Mouse (Mus musculus) gastrocnemius, adult 18-20 months (tissue): ENCODE data around the gene Brox. TPM values are rescaled to one million over a fixed set of nuclear protein-coding genes. Genes with fewer than 3 reads are reported as not detected.

Experiments
- DNase-seq: peaks from one replicate; pipeline ENCODE4 v3.0.0; 2021; ENCODE audit warnings: low spot score
- total RNA-seq, 2 experiments: library from RNA; stranded (reverse); gene quantifications; 2 replicates each; pipeline ENCODE4 v1.2.3; 2021

The Brox gene
- total RNA-seq, 2 experiments from 2014 or later = 16.2 to 16.5 TPM

GRCm38 (mm10) chr1:183272867-183273818 is 23.9 kb downstream of the Brox start:
- DNase-seq = peak; percentile 7

- no peak for DNase-seq
These were observed 29.4 kb downstream of the Brox start for GRCm38 (mm10) chr1:183267666-183268065.

- DNase-seq = no peak
These were observed 31.1 kb downstream of the Brox start for GRCm38 (mm10) chr1:183265921-183266467.

- peak; percentile 5 for DNase-seq
These were observed 32.7 kb downstream of the Brox start for GRCm38 (mm10) chr1:183264145-183265008.

DNA sequence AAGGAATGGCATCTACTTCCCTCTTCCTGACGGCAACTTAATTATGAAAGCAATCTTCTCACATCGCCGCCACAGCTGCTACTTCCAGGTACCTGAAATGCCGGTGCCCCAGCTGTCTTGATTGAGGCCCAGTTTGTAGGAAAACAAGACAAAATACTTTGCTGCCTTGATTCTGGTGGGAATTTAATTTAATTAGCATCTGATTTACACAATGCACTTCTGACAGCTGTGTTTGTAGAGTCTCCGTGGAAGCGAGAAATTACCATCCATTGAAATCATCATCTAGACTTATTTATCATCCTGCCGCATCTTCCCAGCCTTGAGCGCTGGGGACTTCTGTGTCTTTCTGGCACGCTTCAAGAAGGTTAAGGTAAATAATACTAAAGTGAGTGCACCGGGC is 44.5 kb downstream of the Brox start:
- DNase-seq = no peak

GRCm38 (mm10) chr1:183251818-183252217 is 45.3 kb downstream of the Brox start:
- DNase-seq = no peak

DNA sequence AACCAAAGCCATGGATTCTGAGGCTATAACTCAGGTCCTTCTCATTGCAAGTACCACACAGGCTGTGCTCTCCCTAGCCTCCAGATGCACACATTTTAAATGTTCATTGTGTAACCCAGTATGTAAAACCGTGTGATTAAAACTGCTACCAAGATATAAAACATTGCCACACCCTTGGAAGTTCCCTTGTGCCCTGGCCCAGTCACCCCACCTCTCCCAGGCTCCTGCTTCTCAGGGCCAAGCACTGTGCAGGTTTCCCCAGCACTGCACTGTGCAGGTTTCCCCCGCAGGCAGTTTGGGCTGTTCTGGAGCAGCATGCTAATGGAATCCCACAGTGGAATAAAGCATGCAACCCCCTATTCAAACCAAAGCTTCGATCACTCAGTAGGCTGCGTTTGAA is 46.5 kb downstream of the Brox start:
- DNase-seq = no peak

DNA sequence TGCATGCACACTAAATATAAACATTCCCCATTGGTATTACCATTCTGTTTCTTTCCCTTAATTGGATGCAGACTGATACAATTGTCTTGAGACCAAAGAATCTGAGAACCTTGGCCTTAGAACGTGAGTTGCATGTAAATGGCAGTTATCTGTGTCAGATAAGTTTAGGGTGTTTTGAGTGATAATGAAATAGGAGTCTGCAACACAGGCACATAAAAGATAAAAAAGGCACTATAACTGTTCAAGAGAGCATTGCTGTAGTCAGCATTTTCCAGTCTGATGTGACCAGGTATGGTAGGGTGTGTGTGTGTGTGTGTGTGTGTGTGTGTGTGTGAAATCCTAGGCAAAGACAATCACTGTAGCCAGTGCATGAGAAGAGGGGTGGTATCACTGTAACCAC is 48.9 kb downstream of the Brox start:
- DNase-seq = no peak

- DNase-seq = no peak
These were observed 53.8 kb downstream of the Brox start for GRCm38 (mm10) chr1:183243293-183243692.

DNA sequence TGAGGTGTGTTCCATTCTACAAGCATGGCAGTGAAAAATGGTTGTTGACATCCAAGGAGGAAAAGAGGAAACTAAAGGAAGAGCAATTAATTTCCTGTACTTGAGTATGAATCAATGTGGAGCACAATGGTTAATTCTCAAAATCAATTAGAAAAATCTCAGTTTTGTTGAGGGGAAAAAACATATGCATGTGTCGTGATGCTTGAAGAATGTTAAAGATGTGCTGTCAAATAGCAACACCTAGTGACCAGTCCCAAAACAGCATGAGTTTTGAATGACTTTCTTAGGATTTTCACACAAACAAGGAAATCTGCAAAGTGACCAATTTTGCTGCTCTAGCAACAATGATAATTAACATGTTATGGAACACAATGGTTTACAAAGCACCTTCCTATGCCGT is 59.2 kb downstream of the Brox start:
- peak; percentile 28 for DNase-seq

DNA sequence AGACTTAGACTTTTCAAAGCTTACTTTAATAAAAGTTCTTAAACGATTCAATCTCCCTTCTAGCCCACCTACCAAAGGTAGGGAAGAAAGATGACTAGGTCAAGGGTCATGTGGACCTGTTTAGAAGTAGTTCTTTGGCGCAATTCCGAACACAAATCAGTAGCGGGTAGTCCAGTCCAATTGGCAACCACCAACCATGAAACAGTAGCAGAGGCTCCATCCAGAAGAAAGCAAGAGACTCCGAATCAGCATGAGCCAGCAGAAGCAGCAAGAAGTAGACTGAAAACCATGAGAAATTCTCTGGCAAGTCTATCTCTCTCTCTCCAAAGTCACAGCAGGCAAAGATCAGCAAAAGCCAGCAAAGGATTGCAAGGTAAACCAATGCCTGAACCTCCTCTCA is 60.6 kb downstream of the Brox start:
- no peak for DNase-seq

GRCm38 (mm10) chr1:183233679-183234174 is 63.3 kb downstream of the Brox start:
- DNase-seq = no peak

DNA sequence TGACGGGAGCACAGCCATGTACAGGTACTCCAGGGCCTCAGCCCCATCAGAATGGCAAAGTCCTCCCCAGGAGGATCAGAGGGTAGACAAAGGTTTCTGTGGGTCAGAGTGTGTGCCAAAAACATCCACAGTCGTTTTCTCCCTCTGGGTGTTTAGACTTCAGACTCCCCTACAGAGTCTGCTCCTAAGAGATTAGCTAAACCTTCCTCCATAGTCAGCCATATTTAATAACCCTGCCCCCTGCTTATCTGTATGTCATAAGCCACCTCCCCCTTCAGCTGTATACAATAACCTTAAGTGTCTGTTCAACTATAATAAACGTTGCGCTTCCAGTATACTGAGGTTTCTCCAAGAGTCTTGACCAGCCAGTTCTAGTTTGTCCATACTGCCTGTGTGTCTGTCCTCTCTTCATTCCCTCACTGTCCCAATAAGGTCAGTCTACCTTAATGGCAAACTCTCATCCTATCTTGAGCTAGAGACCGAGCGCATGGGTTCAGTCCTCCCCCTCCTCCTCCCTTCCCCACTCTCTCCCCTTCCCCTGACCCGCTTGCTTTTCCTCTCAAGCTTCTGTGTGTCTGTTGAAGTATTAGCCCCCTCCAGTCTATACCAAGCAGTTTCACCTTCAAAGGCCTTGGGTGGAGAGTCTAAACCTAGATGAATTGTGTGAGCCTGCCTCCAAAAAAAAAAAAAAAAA is 63.9 kb downstream of the Brox start:
- no peak for DNase-seq

DNA sequence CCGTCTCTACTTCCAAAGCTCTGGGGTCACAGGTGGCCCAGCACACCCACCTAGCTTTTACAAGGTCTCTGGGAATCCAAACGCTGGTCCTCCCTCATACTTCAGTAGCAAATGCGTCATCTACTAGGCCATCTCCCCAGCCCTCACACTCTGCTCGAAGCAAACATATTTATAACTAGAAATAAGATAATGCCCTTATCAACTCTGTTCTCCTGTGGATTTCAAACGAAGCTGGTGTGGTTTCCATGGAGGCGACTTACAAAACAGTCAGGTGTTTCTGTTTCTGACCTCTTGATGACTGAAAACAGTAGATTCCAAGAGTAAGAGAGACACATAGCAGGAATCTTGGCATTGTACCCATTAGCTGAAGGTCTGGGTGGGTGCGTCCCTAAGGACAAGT is 69.6 kb downstream of the Brox start:
- DNase-seq = no peak

Other genes with a start within 250 kb of the Brox start
- 1 to 10 TPM; 2.3 to 3.3 TPM for gene Disp1, start 75.7 kb downstream of the Brox start, total RNA-seq
- 10 to 100 TPM; 21.1 to 22.6 TPM for gene Aida, start 679 bp downstream of the Brox start, total RNA-seq
- gene Mia3, start 72.3 kb upstream of the Brox start, total RNA-seq = 100 to 1,000 TPM; 195 to 197 TPM
- 1 to 10 TPM; 5.3 to 5.9 TPM for gene Taf1a, start 91.7 kb upstream of the Brox start, total RNA-seq
- not detected for gene Hhipl2, start 120.9 kb upstream of the Brox start, total RNA-seq